Mouse (Mus musculus) MEL (cell line): ENCODE measurements around the gene Sema3d.

Source experiments
- BHLHE40 ChIP-seq: IDR thresholded peaks from 2 replicates; pipeline ENCODE4 v1.6.1; 2012; ENCODE audit warnings: low read depth, mild to moderate bottlenecking, inconsistent platforms, low read length, improper control_type of control experiment, borderline replicate concordance
- CHD2 ChIP-seq: IDR thresholded peaks from 2 replicates; pipeline ENCODE4 v1.6.1; 2011; ENCODE audit warnings: low read length, improper control_type of control experiment
- CTCF ChIP-seq, 3 experiments: IDR thresholded peaks in 2 of 3; conservative IDR thresholded peaks in 1 of 3; 2 replicates each; pipeline ENCODE4 v1.5.1; 2011 to 2012; ENCODE audit warnings: low read length in 3 of 3, low read depth in 2 of 3, mild to moderate bottlenecking in 2 of 3, improper control_type of control experiment in 1 of 3, inconsistent platforms in 1 of 3, mixed read lengths in 1 of 3, moderate library complexity in 1 of 3; ENCODE audit not compliant: control insufficient read depth in 1 of 3, insufficient read depth in 1 of 3, poor library complexity in 1 of 3, severe bottlenecking in 1 of 3
- E2F4 ChIP-seq: IDR thresholded peaks from 2 replicates; pipeline ENCODE4 v1.6.1; 2011; ENCODE audit warnings: low read depth, low read length, improper control_type of control experiment, borderline replicate concordance
- EP300 ChIP-seq, 2 experiments: IDR thresholded peaks; 2 replicates each; pipeline ENCODE4 v1.6.1; 2011; ENCODE audit warnings: improper control_type of control experiment in 2 of 2, low read length in 2 of 2, low read depth in 1 of 2, mild to moderate bottlenecking in 1 of 2
- ETS1 ChIP-seq: IDR thresholded peaks from 2 replicates; pipeline ENCODE4 v1.6.1; 2012; ENCODE audit warnings: low read depth, mild to moderate bottlenecking, inconsistent platforms, low read length, improper control_type of control experiment, moderate library complexity
- HCFC1 ChIP-seq: IDR thresholded peaks from 2 replicates; pipeline ENCODE4 v1.6.1; 2012; ENCODE audit warnings: low read depth, mild to moderate bottlenecking, inconsistent platforms, low read length, improper control_type of control experiment, moderate library complexity
- MAX ChIP-seq: IDR thresholded peaks from 2 replicates; pipeline ENCODE4 v1.6.1; 2011; ENCODE audit warnings: low read length, improper control_type of control experiment
- MYC ChIP-seq: IDR thresholded peaks from 2 replicates; pipeline ENCODE4 v1.6.1; 2011; ENCODE audit warnings: low read depth, mild to moderate bottlenecking, low read length, improper control_type of control experiment, moderate library complexity
- NELFE ChIP-seq: IDR thresholded peaks from 2 replicates; pipeline ENCODE4 v1.6.1; 2011; ENCODE audit warnings: low read depth, low read length, improper control_type of control experiment
- POLR2A ChIP-seq, 2 experiments: IDR thresholded peaks; 2 replicates each; pipeline ENCODE4 v1.6.1; 2011 to 2012; ENCODE audit warnings: low read length in 2 of 2, mild to moderate bottlenecking in 2 of 2, control low read depth in 1 of 2, improper control_type of control experiment in 1 of 2, low read depth in 1 of 2, moderate library complexity in 1 of 2; ENCODE audit not compliant: control insufficient read depth in 1 of 2, insufficient read depth in 1 of 2, poor library complexity in 1 of 2
- RCOR1 ChIP-seq: IDR thresholded peaks from 2 replicates; pipeline ENCODE4 v1.6.1; 2012; ENCODE audit warnings: low read depth, mild to moderate bottlenecking, inconsistent platforms, low read length, improper control_type of control experiment
- SMC3 ChIP-seq: IDR thresholded peaks from 2 replicates; pipeline ENCODE4 v1.6.1; 2011; ENCODE audit warnings: low read depth, low read length, improper control_type of control experiment
- ZNF384 ChIP-seq: IDR thresholded peaks from 2 replicates; pipeline ENCODE4 v1.6.1; 2012; ENCODE audit warnings: low read depth, mild to moderate bottlenecking, inconsistent platforms, low read length, improper control_type of control experiment

- TF ChIP-seq MAX (no peak), SMC3 (no peak), POLR2A (IDR thresholded peaks at IDR 0.05; ENCODE audit: control insufficient read depth in 1 of 2, insufficient read depth in 1 of 2, low read depth in 1 of 2, low read length in 2 of 2, poor library complexity in 1 of 2) (no peak), ETS1 (no peak), HCFC1 (no peak), MYC (no peak), BHLHE40 (no peak), EP300 (IDR thresholded peaks at IDR 0.05; ENCODE audit: low read depth in 1 of 2, low read length in 2 of 2) (no peak), CHD2 (no peak), E2F4 (no peak), ZNF384 (no peak), RCOR1 (no peak), CTCF (IDR thresholded peaks at IDR 0.05 in 2 of 3, conservative IDR thresholded peaks at IDR 0.05 in 1 of 3; ENCODE audit: control insufficient read depth in 1 of 3, insufficient read depth in 1 of 3, low read depth in 2 of 3, low read length in 3 of 3, poor library complexity in 1 of 3, severe bottlenecking in 1 of 3) (no peak), NELFE (no peak)
Measured at GRCm38 (mm10) chr5:12454946-12455345, 71.8 kb downstream of the Sema3d start.
